Comparison of ENCODE assay signal across 9 mouse cellular contexts in the genomic region with DNA sequence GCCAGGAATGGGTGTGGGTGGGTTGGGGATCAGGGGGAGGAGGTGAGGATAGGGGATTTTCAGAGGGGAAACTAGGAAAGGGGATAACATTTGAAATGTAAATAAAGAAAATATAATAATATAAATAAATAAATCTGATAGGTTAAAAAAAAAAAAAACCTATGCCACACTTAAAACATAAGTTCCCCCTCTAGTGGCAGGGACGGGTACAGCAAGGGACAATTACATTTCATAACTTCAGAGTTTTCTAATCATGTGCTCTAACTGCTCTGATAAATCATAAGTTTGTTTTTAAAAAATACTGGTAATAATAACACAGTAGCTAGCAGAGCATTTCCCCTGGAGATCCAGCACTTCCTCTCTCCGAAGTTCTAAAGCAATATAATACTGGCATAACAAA. TPM values are rescaled to one million over a fixed set of nuclear protein-coding genes. Genes with fewer than 3 reads are reported as not detected.
DNase-seq lines count a peak whose midpoint lies in the region; ATAC-seq and TF ChIP-seq lines count a peak whose summit lies in the region.
"Had no signal": no experiment of that assay in that cellular context is flagged by ENCODE, and none has a peak within 500 bp of the region (broad histone marks: within the 10 kb centered on the region; RNA-seq: fewer than 3 reads in every experiment).

No protein-coding gene starts in this region.

- no peaks in the 10 kb centered on the region for H3K36me3 ChIP-seq in liver, embryonic 11.5 days (ENCODE audit: control insufficient read depth, insufficient read depth, low read length)
- no peaks in the 10 kb centered on the region for H3K36me3 ChIP-seq in E14TG2a.4 (ENCODE audit: insufficient read depth, low read length)
- H3K36me3 ChIP-seq in splenic B cell, adult 2 months (ENCODE audit: control insufficient read depth, insufficient read depth, low read length, poor library complexity, severe bottlenecking), result no peaks in the 10 kb centered on the region
- H3K36me3 ChIP-seq: limb, embryonic 15.5 days had no signal

- peak; percentile 60 for TF ChIP-seq CTCF in E14TG2a.4 (conservative IDR thresholded peaks at IDR 0.05; ENCODE audit: low read length)

- H3K4me3 ChIP-seq in liver, embryonic 11.5 days (ENCODE audit: low read depth, low read length), result no peak overlapping the region
- no peak overlapping the region for H3K4me3 ChIP-seq in E14TG2a.4 (replicated peaks; ENCODE audit: low read length)
- H3K4me3 ChIP-seq: limb, embryonic 15.5 days had no signal

- no peak for ATAC-seq in liver, embryonic 11.5 days (replicated peaks; ENCODE audit: low FRiP score)

- no peaks in the 10 kb centered on the region for H3K9me3 ChIP-seq in liver, embryonic 11.5 days (ENCODE audit: control insufficient read depth, low read length)
- no peaks in the 10 kb centered on the region for H3K9me3 ChIP-seq in E14TG2a.4 (ENCODE audit: low read length)
- H3K9me3 ChIP-seq: limb, embryonic 15.5 days had no signal

- intact Hi-C loops in gastrocnemius, postnatal 14 days (cut with DNase I; ENCODE audit: low total_unique reads), result no loop called here

- no peaks in the 10 kb centered on the region for H3K4me1 ChIP-seq in liver, embryonic 11.5 days (replicated peaks; ENCODE audit: control insufficient read depth, insufficient read depth, low read length)
- no peaks in the 10 kb centered on the region for H3K4me1 ChIP-seq in E14TG2a.4 (replicated peaks; ENCODE audit: low read depth, low read length)
- H3K4me1 ChIP-seq: limb, embryonic 15.5 days had no signal

- 31% methylated on average over 2 of the region's 2 CpGs for WGBS in liver, embryonic 11.5 days

- H3K27ac ChIP-seq in liver, embryonic 11.5 days (ENCODE audit: low read depth, low read length), result no peak overlapping the region
- H3K27ac ChIP-seq: limb, embryonic 15.5 days had no signal

- no peak overlapping the region for H3K9ac ChIP-seq in liver, embryonic 11.5 days (ENCODE audit: low read depth, low read length)
- H3K9ac ChIP-seq: limb, embryonic 15.5 days had no signal

- H3K4me2 ChIP-seq in liver, embryonic 11.5 days, result no peak overlapping the region
- H3K4me2 ChIP-seq: limb, embryonic 15.5 days had no signal

- DNase-seq in embryo, embryonic 10 days (ENCODE audit: low spot score), result peak; percentile 30
- no peak for DNase-seq in embryo, embryonic 9.5 days (ENCODE audit: extremely low spot score)
- DNase-seq in liver, result peak; percentile 5
- DNase-seq in liver, embryonic 11.5 days (ENCODE audit: low spot score), result no peak
- peak; percentile 7 for DNase-seq in gastrocnemius, postnatal 14 days
- peak; percentile 24 for DNase-seq in splenic B cell, adult 2 months (ENCODE audit: low read depth, low spot score)
- no peak for DNase-seq in frontal cortex, postnatal 10 days (ENCODE audit: low spot score in 2 of 2)

- H3K27me3 ChIP-seq in liver, embryonic 11.5 days (replicated peaks; ENCODE audit: control insufficient read depth, insufficient read depth, low read length), result no peaks in the 10 kb centered on the region
- no peaks in the 10 kb centered on the region for H3K27me3 ChIP-seq in E14TG2a.4 (ENCODE audit: insufficient read depth, low read length)
- H3K27me3 ChIP-seq in splenic B cell, adult 2 months (ENCODE audit: control insufficient read depth, insufficient read depth, low read length, poor library complexity, severe bottlenecking), result no peaks in the 10 kb centered on the region
- H3K27me3 ChIP-seq: limb, embryonic 15.5 days had no signal

RNA-seq across cellular contexts. Expression of a gene that starts 49.4 kb away (rescaled TPM):
- polyA plus RNA-seq in liver, embryonic 11.5 days (2014; fragmentation: Nextera tagmentation; extraction: Ambion mirVana), result 2.4 and 2.7 TPM in 2 replicates
- total RNA-seq in gastrocnemius, postnatal 14 days (2021), result 1 to 10 TPM; 3.1 to 3.4 TPM

Comparison
In these comparisons a context has a peak if more than half of its experiments do, and no peak if none do; other contexts are left out.
1. DNase-seq: peak in embryo, embryonic 10 days (single experiment), liver (single experiment), gastrocnemius, postnatal 14 days (single experiment) and splenic B cell, adult 2 months (single experiment); none in embryo, embryonic 9.5 days (single experiment), liver, embryonic 11.5 days (single experiment) and frontal cortex, postnatal 10 days (0 of 2).